Mouse (Mus musculus) CH12.LX (cell line): ENCODE data around the gene Pram1. TPM values are rescaled to one million over a fixed set of nuclear protein-coding genes. Genes with fewer than 3 reads are reported as not detected.

Experiments
- DNase-seq: peaks from one replicate; pipeline ENCODE4 v3.0.0-alpha.2; 2013; ENCODE audit errors: extremely low read depth
- H3K27ac ChIP-seq: 2 replicates; pipeline ENCODE4 v1.5.1; 2012; ENCODE audit warnings: low read depth, mild to moderate bottlenecking, control low read depth, moderate library complexity; ENCODE audit not compliant: insufficient read depth
- H3K27me3 ChIP-seq: replicated peaks from 2 replicates; pipeline ENCODE3; 2012; ENCODE audit warnings: inconsistent platforms
- H3K36me3 ChIP-seq, 2 experiments: replicated peaks in 1 of 2; 2 replicates each; pipeline versions ENCODE3 to v1.6.1; 2012; ENCODE audit warnings: inconsistent platforms in 1 of 2, low read length in 1 of 2, mild to moderate bottlenecking in 1 of 2, mixed read lengths in 1 of 2, moderate library complexity in 1 of 2; ENCODE audit not compliant: control insufficient read depth in 1 of 2, insufficient read depth in 1 of 2
- H3K4me1 ChIP-seq, 2 experiments: 2 replicates each; pipeline ENCODE4 v1.6.1; 2012; ENCODE audit warnings: inconsistent platforms in 1 of 2, moderate library complexity in 1 of 2; ENCODE audit not compliant: insufficient read depth in 2 of 2, control insufficient read depth in 1 of 2
- H3K4me2 ChIP-seq: 2 replicates; pipeline ENCODE4 v1.6.1; 2012; ENCODE audit warnings: low read depth, mild to moderate bottlenecking, control low read depth; ENCODE audit not compliant: poor library complexity, insufficient read depth, severe bottlenecking
- H3K4me3 ChIP-seq, 3 experiments: fragments of 150-350 bp in 1 of 3; sonication (generic) in 1 of 3; replicated peaks in 1 of 3; 2 replicates each; pipeline versions ENCODE3 to v1.5.1; 2011 to 2012; ENCODE audit warnings: low read depth in 2 of 3, low read length in 2 of 3, mild to moderate bottlenecking in 2 of 3, moderate library complexity in 2 of 3, control low read depth in 1 of 3, improper control_type of control experiment in 1 of 3, inconsistent platforms in 1 of 3, mixed read lengths in 1 of 3; ENCODE audit not compliant: poor library complexity in 1 of 3
- H3K79me2 ChIP-seq: replicated peaks from 2 replicates; pipeline ENCODE4 v1.6.1; 2012; ENCODE audit warnings: mild to moderate bottlenecking, moderate library complexity; ENCODE audit not compliant: control insufficient read depth, poor library complexity, insufficient read depth, severe bottlenecking; ENCODE audit errors: extremely low read depth
- H3K9ac ChIP-seq: 2 replicates; pipeline ENCODE4 v1.6.1; 2012; ENCODE audit warnings: low read depth, mild to moderate bottlenecking, control low read depth, moderate library complexity; ENCODE audit not compliant: insufficient read depth
- H3K9me3 ChIP-seq: replicated peaks from 2 replicates; pipeline ENCODE3; 2012; ENCODE audit warnings: low read length, inconsistent platforms, mixed read lengths
- E2F4 ChIP-seq: IDR thresholded peaks from 2 replicates; pipeline ENCODE4 v1.6.1; 2011; ENCODE audit warnings: low read depth, low read length, improper control_type of control experiment; ENCODE audit not compliant: insufficient replicate concordance
- ELF1 ChIP-seq: IDR thresholded peaks from 2 replicates; pipeline ENCODE4 v1.6.1; 2014; ENCODE audit warnings: low read depth, mild to moderate bottlenecking, inconsistent platforms, low read length, improper control_type of control experiment
- GABPA ChIP-seq: IDR thresholded peaks from 2 replicates; pipeline ENCODE4 v1.6.1; 2012; ENCODE audit warnings: low read depth, low read length, improper control_type of control experiment, inconsistent platforms; ENCODE audit not compliant: insufficient replicate concordance
- KAT2A ChIP-seq: IDR thresholded peaks from 2 replicates; pipeline ENCODE4 v1.6.1; 2012; ENCODE audit warnings: low read length, improper control_type of control experiment, inconsistent platforms; ENCODE audit not compliant: insufficient replicate concordance
- MAFK ChIP-seq: IDR thresholded peaks from 2 replicates; pipeline ENCODE4 v1.6.1; 2011; ENCODE audit warnings: low read length, improper control_type of control experiment; ENCODE audit not compliant: insufficient replicate concordance
- MAZ ChIP-seq: IDR thresholded peaks from 2 replicates; pipeline ENCODE4 v1.6.1; 2012; ENCODE audit warnings: low read depth, mild to moderate bottlenecking, inconsistent platforms, low read length, improper control_type of control experiment, moderate library complexity
- NRF1 ChIP-seq: IDR thresholded peaks from 2 replicates; pipeline ENCODE4 v1.6.1; 2014; ENCODE audit warnings: low read depth, mild to moderate bottlenecking, inconsistent platforms, low read length, improper control_type of control experiment, moderate library complexity
- POLR2A ChIP-seq: IDR thresholded peaks from 2 replicates; pipeline ENCODE4 v1.6.1; 2011; ENCODE audit warnings: low read depth, mild to moderate bottlenecking, improper control_type of control experiment, low read length
- RCOR1 ChIP-seq: conservative IDR thresholded peaks from 2 replicates; pipeline ENCODE4 v1.6.1; 2012; ENCODE audit warnings: low read depth, mild to moderate bottlenecking, inconsistent platforms, low read length, improper control_type of control experiment
- UBTF ChIP-seq: IDR thresholded peaks from 2 replicates; pipeline ENCODE4 v1.6.1; 2012; ENCODE audit warnings: low read depth, mild to moderate bottlenecking, inconsistent platforms, low read length, improper control_type of control experiment, moderate library complexity
- USF1 ChIP-seq: IDR thresholded peaks from 2 replicates; pipeline ENCODE4 v1.6.1; 2014; ENCODE audit warnings: low read depth, mild to moderate bottlenecking, inconsistent platforms, low read length, improper control_type of control experiment
- USF2 ChIP-seq: conservative IDR thresholded peaks from 2 replicates; pipeline ENCODE4 v1.6.1; 2011; ENCODE audit warnings: low read depth, low read length, improper control_type of control experiment
- ZKSCAN1 ChIP-seq: IDR thresholded peaks from 2 replicates; pipeline ENCODE4 v1.6.1; 2012; ENCODE audit warnings: low read depth, inconsistent platforms, low read length, improper control_type of control experiment, borderline replicate concordance
- ZMIZ1 ChIP-seq: IDR thresholded peaks from 2 replicates; pipeline ENCODE4 v1.6.1; 2012; ENCODE audit warnings: low read depth, mild to moderate bottlenecking, inconsistent platforms, low read length, improper control_type of control experiment
- ZNF384 ChIP-seq: IDR thresholded peaks from 2 replicates; pipeline ENCODE4 v1.6.1; 2012; ENCODE audit warnings: low read depth, low read length, improper control_type of control experiment, inconsistent platforms
- dilution Hi-C: fragments of 300-500 bp; cut with MboI; formaldehyde crosslinking; loops from 2 replicates; pipeline ENCODE4 v1.14.3; 2020; ENCODE audit warnings: low sequenced_read_pairs; ENCODE audit not compliant: extremely low pct_unique_long_range_greater_than_20kb, extremely low pct_ligation_motif_present
- in situ Hi-C: fragments of 300-500 bp; cut with MboI; formaldehyde crosslinking; loops from 3 replicates; pipeline ENCODE4 v1.14.3; 2019; ENCODE audit warnings: low sequenced_read_pairs, low pct_ligation_motif_present, low pct_unique_long_range_greater_than_20kb, mixed read lengths
- polyA plus RNA-seq: library from polyadenylated mRNA; unstranded; fragments of >175 nt; gene quantifications from 2 replicates; pipeline ENCODE4 v1.2.1, GENCODE M21; 2012; ENCODE audit warnings: low read depth; ENCODE audit not compliant: insufficient read length
- total RNA-seq, 2 experiments: library from RNA; depleted of rRNA; stranded (reverse); fragments of 300-350 nt in 1 of 2; fragments of >200 nt in 1 of 2; gene quantifications; 2 replicates each; pipeline ENCODE4 v1.2.3; 2012 to 2014

The Pram1 gene
- total and polyA plus RNA-seq, 3 experiments = 0.21 to 1.1 (median 0.38) TPM

DNA sequence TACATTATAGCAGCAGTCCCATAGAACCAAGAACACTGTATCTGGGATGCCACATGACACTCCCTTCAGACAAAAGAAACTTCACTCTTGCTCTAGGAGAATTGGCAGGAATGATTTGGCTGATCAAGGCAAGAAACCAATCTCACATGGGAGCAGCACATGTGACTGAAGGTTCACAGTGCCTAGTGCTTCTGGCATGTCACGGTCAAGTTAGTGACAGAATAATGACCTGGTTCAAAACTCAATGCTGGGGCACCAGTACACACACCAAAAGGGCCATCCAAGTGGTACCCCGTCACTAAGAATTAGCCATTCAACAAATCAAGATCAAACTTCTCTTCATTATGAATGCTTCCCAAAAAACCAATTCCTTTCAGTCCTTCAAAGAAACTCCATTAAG, 38.2 kb downstream of the Pram1 start:
- H3K27ac ChIP-seq = no peak overlapping the region
- no peak for DNase-seq
- in situ Hi-C loops = no loop called here
- H3K4me3 ChIP-seq = no peak overlapping the region
- no peaks in the 10 kb centered on the region for H3K9me3 ChIP-seq
- H3K4me1 ChIP-seq = peaks cover 2 to 59% of the 10 kb centered on the region in 2 experiments; a peak in 3 of 4 replicates
- H3K4me2 ChIP-seq = no peak overlapping the region
- peaks cover 21 to 59% of the 10 kb centered on the region in 2 experiments for H3K36me3 ChIP-seq
- TF ChIP-seq GABPA = no peak
- TF ChIP-seq UBTF = no peak
- TF ChIP-seq ZKSCAN1 = no peak
- H3K27me3 ChIP-seq = no peaks in the 10 kb centered on the region
- peaks cover 89% of the 10 kb centered on the region for H3K79me2 ChIP-seq
- dilution Hi-C loops = no loop called here
- no peak overlapping the region for H3K9ac ChIP-seq

DNA sequence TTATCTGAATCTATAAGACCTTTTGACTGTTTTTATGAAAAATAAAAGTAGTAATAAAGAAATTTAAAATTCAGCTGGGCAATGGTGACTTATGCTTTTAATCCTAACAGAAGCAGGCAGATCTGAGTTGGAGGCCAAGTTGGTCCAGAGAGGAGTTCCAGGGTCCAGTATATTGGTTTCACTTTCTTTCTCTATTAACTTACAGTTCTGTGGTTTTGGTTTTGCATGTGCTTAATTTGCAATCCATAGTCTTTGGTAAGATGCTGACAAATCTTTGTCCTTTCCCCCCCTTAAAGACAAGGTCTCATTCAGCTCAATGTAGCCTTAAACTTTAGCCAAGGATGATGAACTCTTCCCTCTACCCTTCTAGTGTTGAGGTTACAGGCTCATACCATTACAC, 40.9 kb downstream of the Pram1 start:
- Histone ChIP-seq H3K4me2 (peak overlapping the region; percentile 30; the same call in 1 of the 2 replicates), H3K27ac (no peak overlapping the region), H3K79me2 (peaks cover 94% of the 10 kb centered on the region), H3K27me3 (no peaks in the 10 kb centered on the region), H3K4me3 (no peak overlapping the region), H3K9me3 (no peaks in the 10 kb centered on the region), H3K4me1 (peaks cover 7 to 79% of the 10 kb centered on the region in 2 experiments; a peak in 3 of 4 replicates), H3K9ac (no peak overlapping the region), H3K36me3 (peaks cover 20 to 58% of the 10 kb centered on the region in 2 experiments)
- dilution Hi-C loops = no loop called here
- TF ChIP-seq MAFK (no peak), USF1 (no peak), GABPA (no peak), RCOR1 (no peak), MAZ (no peak), E2F4 (no peak), ZMIZ1 (no peak), ELF1 (no peak), NRF1 (no peak), KAT2A (no peak), POLR2A (no peak)
- in situ Hi-C loops = no loop called here
- no peak for DNase-seq

DNA sequence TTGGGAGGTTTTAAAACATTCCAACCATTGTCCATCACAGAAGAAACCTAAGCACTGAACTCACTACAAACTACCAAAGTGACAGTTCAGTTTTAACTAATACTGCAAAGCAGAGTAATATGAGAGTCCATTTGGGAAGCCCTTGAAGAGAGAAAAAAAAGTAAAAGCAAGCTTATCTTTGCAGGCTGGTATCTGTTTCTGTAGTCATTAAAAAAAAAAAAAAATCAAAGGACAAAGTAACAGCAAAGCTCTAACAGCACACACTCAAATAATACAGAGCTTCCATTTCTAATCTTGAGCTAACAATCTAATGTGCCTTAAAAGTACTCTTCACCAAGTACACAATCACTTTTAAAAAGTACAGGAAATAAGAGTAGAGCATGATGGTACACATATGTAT, 43.9 kb downstream of the Pram1 start:
- no peak for DNase-seq
- H3K27me3 ChIP-seq = no peaks in the 10 kb centered on the region
- H3K4me1 ChIP-seq = peaks cover 7 to 66% of the 10 kb centered on the region in 2 experiments; a peak in 3 of 4 replicates
- dilution Hi-C loops (no loop called here), in situ Hi-C loops (no loop called here)
- H3K79me2 ChIP-seq = peaks cover 78% of the 10 kb centered on the region
- peaks cover 10 to 36% of the 10 kb centered on the region in 2 experiments for H3K36me3 ChIP-seq
- H3K9me3 ChIP-seq = no peaks in the 10 kb centered on the region
- no peak overlapping the region; the same call in 1 of the 2 replicates for H3K9ac ChIP-seq
- H3K27ac ChIP-seq = no peak overlapping the region
- no peak overlapping the region for H3K4me3 ChIP-seq
- 0 out of 2 replicates have a peak, but pooled peaks have one; percentile 41 for TF ChIP-seq ZNF384
- no peak for TF ChIP-seq USF2
- peak overlapping the region; percentile 92 for H3K4me2 ChIP-seq
